Mouse (Mus musculus): Measurements from ENCODE around the gene Adam20. TPM values are rescaled to one million over a fixed set of nuclear protein-coding genes. Genes with fewer than 3 reads are reported as not detected.
"Not testable (repeated sequence)": the region's sequence is repeated elsewhere in the genome, so short reads cannot be mapped to it uniquely, and the experiment has no call there.

The Adam20 gene
- polyA plus RNA-seq (2016; fragmentation: Nextera tagmentation; extraction: Ambion mirVana), result not detected in 2 replicates

GRCm38 (mm10) chr8:40792973-40793372, at the start of gene Adam20:
Adam20 (plus strand) TSS chr8:40793273.
- not testable (repeated sequence) for H3K4me3 ChIP-seq; H3K9me3 ChIP-seq (replicated peaks); H3K36me3 ChIP-seq; H3K4me2 ChIP-seq (replicated peaks); H3K27me3 ChIP-seq; ATAC-seq (ENCODE audit: low FRiP score); H3K9ac ChIP-seq; H3K27ac ChIP-seq; H3K4me1 ChIP-seq
- WGBS, result 73% methylated on average over 1 of the region's 1 CpGs

GRCm38 (mm10) chr8:40751908-40752307, 41.2 kb upstream of the Adam20 start, which contains the start of gene Adam25:
Adam25 (plus strand) TSS chr8:40752208.
- not testable (repeated sequence) for H3K4me2 ChIP-seq (replicated peaks); H3K36me3 ChIP-seq; H3K27ac ChIP-seq; H3K27me3 ChIP-seq; H3K4me1 ChIP-seq; H3K4me3 ChIP-seq; H3K9me3 ChIP-seq (replicated peaks); H3K9ac ChIP-seq; ATAC-seq (ENCODE audit: low FRiP score)
- 71% methylated on average over 1 of the region's 1 CpGs for WGBS

- ATAC-seq (ENCODE audit: low FRiP score), result no peak
- Histone ChIP-seq H3K27ac (no peak overlapping the region), H3K36me3 (no peaks in the 10 kb centered on the region), H3K4me1 (no peaks in the 10 kb centered on the region), H3K9ac (no peak overlapping the region), H3K4me2 (replicated peaks) (no peak overlapping the region), H3K9me3 (replicated peaks) (no peaks in the 10 kb centered on the region), H3K4me3 (no peak overlapping the region), H3K27me3 (no peaks in the 10 kb centered on the region)
These were observed 9.8 kb upstream of the Adam20 start for GRCm38 (mm10) chr8:40783320-40783719.

- H3K36me3 ChIP-seq, result no peaks in the 10 kb centered on the region
- 87% methylated on average over 2 of the region's 2 CpGs for WGBS
- no peaks in the 10 kb centered on the region for H3K9me3 ChIP-seq (replicated peaks)
- H3K4me1 ChIP-seq, result no peaks in the 10 kb centered on the region
- ATAC-seq (ENCODE audit: low FRiP score), result no peak
- H3K27me3 ChIP-seq, result no peaks in the 10 kb centered on the region
- no peak overlapping the region for H3K4me2 ChIP-seq (replicated peaks)
- no peak overlapping the region for H3K4me3 ChIP-seq
- H3K9ac ChIP-seq, result no peak overlapping the region
- no peak overlapping the region for H3K27ac ChIP-seq
These were observed 10.5 kb downstream of the Adam20 start for GRCm38 (mm10) chr8:40803379-40804079.

Other genes starting within 250 kb of the Adam20 start
- gene Adam24, start 118.2 kb upstream of the Adam20 start, polyA plus RNA-seq (2016; fragmentation: Nextera tagmentation; extraction: Ambion mirVana), result not detected in 2 replicates
- gene Adam25, start 41.1 kb upstream of the Adam20 start, polyA plus RNA-seq (2016; fragmentation: Nextera tagmentation; extraction: Ambion mirVana), result not detected in 2 replicates
- not detected in 2 replicates for gene Adam39, start 29.7 kb downstream of the Adam20 start, polyA plus RNA-seq (2016; fragmentation: Nextera tagmentation; extraction: Ambion mirVana)